ENCODE assay signal across 32 mouse cellular contexts in genomic region chr9:109140414-109140813, GRCm38 (mm10). TPM values are rescaled to one million over a fixed set of nuclear protein-coding genes. Genes with fewer than 3 reads are reported as not detected.
A peak's percentile ranks its signal among the peaks of the same experiment; 100 is the strongest.
DNase-seq lines count a peak whose midpoint lies in the region; ATAC-seq and TF ChIP-seq lines count a peak whose summit lies in the region.
"Not testable (repeated sequence)": the region's sequence is repeated elsewhere in the genome, so short reads cannot be mapped to it uniquely, and the experiment has no call there.
"Had no signal": no experiment of that assay in that cellular context is flagged by ENCODE, and none has a peak within 500 bp of the region (broad histone marks: within the 10 kb centered on the region; RNA-seq: fewer than 3 reads in every experiment).

No protein-coding gene starts in this region.

- H3K4me2 ChIP-seq in heart, postnatal 0 days (ENCODE audit: low read depth, low read length); kidney, postnatal 0 days (ENCODE audit: low read length); liver, postnatal 0 days (ENCODE audit: low read depth, low read length): not testable (repeated sequence)

- H3K9me3 ChIP-seq in E14TG2a.4 (ENCODE audit: low read length) = peaks cover 20% of the 10 kb centered on the region
- H3K9me3 ChIP-seq in heart, postnatal 0 days (replicated peaks; ENCODE audit: control insufficient read depth, low read length); kidney, postnatal 0 days (replicated peaks; ENCODE audit: low read length); liver, postnatal 0 days (ENCODE audit: low read length): not testable (repeated sequence)

- H3K27me3 ChIP-seq in E14TG2a.4 (ENCODE audit: insufficient read depth, low read length); heart, postnatal 0 days (ENCODE audit: control insufficient read depth, insufficient read depth, low read length); kidney, postnatal 0 days (ENCODE audit: insufficient read depth, low read length); liver, postnatal 0 days (ENCODE audit: insufficient read depth, low read length): not testable (repeated sequence)

- DNase-seq in heart, postnatal 0 days (ENCODE audit: low spot score); kidney, postnatal 0 days (ENCODE audit: low spot score); liver, postnatal 0 days: not testable (repeated sequence)
- DNase-seq in naive thymus-derived CD4-positive, alpha-beta T cell, adult 2 months (ENCODE audit: low read depth) = peak; percentile 6
- DNase-seq in thymus, postnatal 14 days = peak; percentile 31

- 63% methylated on average over 4 of the region's 4 CpGs for WGBS in heart, postnatal 0 days
- 63% methylated on average over 4 of the region's 4 CpGs for whole genome bisulfite sequencing in kidney, postnatal 0 days
- WGBS in liver, postnatal 0 days (ENCODE audit: insufficient replicate concordance) = 53% methylated on average over 4 of the region's 4 CpGs

- H3K4me3 ChIP-seq in E14TG2a.4 (replicated peaks; ENCODE audit: low read length); bone marrow macrophage, adult 2 months (ENCODE audit: insufficient read depth, low read length); heart, postnatal 0 days (ENCODE audit: low read depth, low read length); kidney, postnatal 0 days (replicated peaks; ENCODE audit: low read depth, low read length); liver, postnatal 0 days (ENCODE audit: low read depth, low read length): not testable (repeated sequence)

- not testable (repeated sequence) for H3K9ac ChIP-seq in heart, postnatal 0 days (replicated peaks; ENCODE audit: low read depth, low read length); kidney, postnatal 0 days (ENCODE audit: low read depth, low read length); liver, postnatal 0 days (replicated peaks)

- ATAC-seq in heart, postnatal 0 days (ENCODE audit: insufficient read depth, low read depth); kidney, postnatal 0 days (replicated peaks; ENCODE audit: low FRiP score, low read depth); liver, postnatal 0 days: not testable (repeated sequence)

- TF ChIP-seq CTCF in E14TG2a.4 (conservative IDR thresholded peaks at IDR 0.05; ENCODE audit: low read length) = peak; percentile 68
- peak; percentile 20; the same call in 1 of the 2 replicates for TF ChIP-seq CTCF in bone marrow macrophage, adult 2 months (IDR thresholded peaks at IDR 0.05; ENCODE audit: low read depth, low read length)
- TF ChIP-seq CTCF in heart, postnatal 0 days (IDR thresholded peaks at IDR 0.05; ENCODE audit: low read depth) = 0 out of 2 replicates have a peak, but pooled peaks have one; percentile 3
- TF ChIP-seq CTCF in kidney, postnatal 0 days (IDR thresholded peaks at IDR 0.05; ENCODE audit: low read depth) = peak; percentile 43
- TF ChIP-seq CTCF in liver, postnatal 0 days (IDR thresholded peaks at IDR 0.05; ENCODE audit: low read depth) = peak; percentile 45

- TF ChIP-seq EP300 in heart, postnatal 0 days (IDR thresholded peaks at IDR 0.05; ENCODE audit: low read depth); liver, postnatal 0 days (IDR thresholded peaks at IDR 0.05; ENCODE audit: low read depth): not testable (repeated sequence)

- not testable (repeated sequence) for H3K27ac ChIP-seq in bone marrow macrophage, adult 2 months (ENCODE audit: insufficient read depth, low read depth, low read length); heart, postnatal 0 days (ENCODE audit: low read depth); kidney, postnatal 0 days; liver, postnatal 0 days (ENCODE audit: low read depth)

- not testable (repeated sequence) for H3K4me1 ChIP-seq in E14TG2a.4 (replicated peaks; ENCODE audit: low read depth, low read length); bone marrow macrophage, adult 2 months (ENCODE audit: control insufficient read depth, insufficient read depth, low read length); heart, postnatal 0 days (ENCODE audit: control insufficient read depth, insufficient read depth); kidney, postnatal 0 days (replicated peaks; ENCODE audit: insufficient read depth, low read length); liver, postnatal 0 days (ENCODE audit: insufficient read depth)

- TF ChIP-seq POLR2A in bone marrow macrophage, adult 2 months (IDR thresholded peaks at IDR 0.05; ENCODE audit: borderline replicate concordance, low read depth, low read length) = not testable (repeated sequence)

- H3K36me3 ChIP-seq in E14TG2a.4 (ENCODE audit: insufficient read depth, low read length); heart, postnatal 0 days (replicated peaks; ENCODE audit: control insufficient read depth, insufficient read depth, low read length); kidney, postnatal 0 days (ENCODE audit: insufficient read depth, low read length); liver, postnatal 0 days (replicated peaks; ENCODE audit: insufficient read depth, low read length): not testable (repeated sequence)

RNA-seq across cellular contexts. Expression of gene Fbxw21, which starts 21.4 kb away (rescaled TPM):
- polyA plus RNA-seq in bone marrow macrophage, adult 2 months (2012; ENCODE audit: insufficient read depth, insufficient read length, missing spikeins) = not detected in 2 replicates
- total RNA-seq in heart, postnatal 0 days (2014; rRNA removed; ENCODE audit: low replicate concordance) = not detected in 2 replicates
- polyA plus RNA-seq in heart, postnatal 0 days (2015; fragmentation: Nextera tagmentation; extraction: Ambion mirVana) = not detected in 2 replicates
- not detected in 2 replicates for polyA plus RNA-seq in kidney, postnatal 0 days (2015; fragmentation: Nextera tagmentation; extraction: Ambion mirVana)
- polyA plus RNA-seq in liver, postnatal 0 days (2015; fragmentation: Nextera tagmentation; extraction: Ambion mirVana) = not detected in 2 replicates
- total RNA-seq: adrenal gland, adult 2 months; adrenal gland, postnatal 36 days; gastrocnemius, postnatal 14 days; granulocyte monocyte progenitor cell, adult 5-6 weeks; heart, postnatal 4 days; layer of hippocampus, postnatal 36 days; left cerebral cortex, postnatal 10 days; monocyte, adult 5-6 weeks had no signal
- polyA plus RNA-seq: activated CD4-positive, CD25-positive, alpha-beta regulatory T cell, adult 4 months; adrenal gland, adult 2 months; embryonic facial prominence, embryonic 10.5 days; embryonic facial prominence, embryonic 15.5 days; forebrain, embryonic 12.5 days; heart, embryonic 11.5 days; heart, embryonic 16.5 days; hindbrain, embryonic 13.5 days; inflammation-experienced regulatory T-cells, adult 6 months; kidney, embryonic 16.5 days; limb, embryonic 10.5 days; limb, embryonic 15.5 days; liver, embryonic 15.5 days; lung, embryonic 16.5 days; midbrain, embryonic 14.5 days; neural tube, embryonic 15.5 days; stomach, embryonic 16.5 days; urinary bladder, adult 2 months had no signal

RNA-seq across cellular contexts. Expression of gene Plxnb1, which starts 45.2 kb away (rescaled TPM):
- not detected in 2 replicates for polyA plus RNA-seq in bone marrow macrophage, adult 2 months (2012; ENCODE audit: insufficient read depth, insufficient read length, missing spikeins)
- total RNA-seq in heart, postnatal 0 days (2014; rRNA removed; ENCODE audit: low replicate concordance) = 26.1 and 54.3 TPM in 2 replicates
- 3.0 and 3.3 TPM in 2 replicates for polyA plus RNA-seq in heart, postnatal 0 days (2015; fragmentation: Nextera tagmentation; extraction: Ambion mirVana)
- polyA plus RNA-seq in kidney, postnatal 0 days (2015; fragmentation: Nextera tagmentation; extraction: Ambion mirVana) = 8.4 and 9.6 TPM in 2 replicates
- 1.9 and 2.2 TPM in 2 replicates for polyA plus RNA-seq in liver, postnatal 0 days (2015; fragmentation: Nextera tagmentation; extraction: Ambion mirVana)
- total RNA-seq: granulocyte monocyte progenitor cell, adult 5-6 weeks had no signal

RNA-seq across cellular contexts. Expression of gene Fbxw13, which starts 55.4 kb away (rescaled TPM):
- polyA plus RNA-seq in bone marrow macrophage, adult 2 months (2012; ENCODE audit: insufficient read depth, insufficient read length, missing spikeins) = not detected in 2 replicates
- not detected in 2 replicates for total RNA-seq in heart, postnatal 0 days (2014; rRNA removed; ENCODE audit: low replicate concordance)
- not detected in 2 replicates for polyA plus RNA-seq in heart, postnatal 0 days (2015; fragmentation: Nextera tagmentation; extraction: Ambion mirVana)
- polyA plus RNA-seq in kidney, postnatal 0 days (2015; fragmentation: Nextera tagmentation; extraction: Ambion mirVana) = not detected in 2 replicates
- not detected in 2 replicates for polyA plus RNA-seq in liver, postnatal 0 days (2015; fragmentation: Nextera tagmentation; extraction: Ambion mirVana)
- total RNA-seq: adrenal gland, adult 2 months; adrenal gland, postnatal 36 days; gastrocnemius, postnatal 14 days; granulocyte monocyte progenitor cell, adult 5-6 weeks; heart, postnatal 4 days; layer of hippocampus, postnatal 36 days; left cerebral cortex, postnatal 10 days had no signal
- polyA plus RNA-seq: activated CD4-positive, CD25-positive, alpha-beta regulatory T cell, adult 4 months; adrenal gland, adult 2 months; embryonic facial prominence, embryonic 10.5 days; embryonic facial prominence, embryonic 15.5 days; forebrain, embryonic 12.5 days; heart, embryonic 11.5 days; heart, embryonic 16.5 days; hindbrain, embryonic 13.5 days; inflammation-experienced regulatory T-cells, adult 6 months; kidney, embryonic 16.5 days; limb, embryonic 10.5 days; limb, embryonic 15.5 days; liver, embryonic 15.5 days; lung, embryonic 16.5 days; midbrain, embryonic 14.5 days; neural tube, embryonic 15.5 days; stomach, embryonic 16.5 days; urinary bladder, adult 2 months had no signal

RNA-seq across cellular contexts. Expression of gene Tma7, which starts 58.0 kb away (rescaled TPM):
- 299 and 308 TPM in 2 replicates for polyA plus RNA-seq in bone marrow macrophage, adult 2 months (2012; ENCODE audit: insufficient read depth, insufficient read length, missing spikeins)
- total RNA-seq in heart, postnatal 0 days (2014; rRNA removed; ENCODE audit: low replicate concordance) = 70.4 and 74.5 TPM in 2 replicates
- polyA plus RNA-seq in heart, postnatal 0 days (2015; fragmentation: Nextera tagmentation; extraction: Ambion mirVana) = 490 and 527 TPM in 2 replicates
- 635 and 680 TPM in 2 replicates for polyA plus RNA-seq in kidney, postnatal 0 days (2015; fragmentation: Nextera tagmentation; extraction: Ambion mirVana)
- polyA plus RNA-seq in liver, postnatal 0 days (2015; fragmentation: Nextera tagmentation; extraction: Ambion mirVana) = 283 and 284 TPM in 2 replicates

RNA-seq across cellular contexts. Expression of gene Ccdc51, which starts 58.1 kb away (rescaled TPM):
- 6.4 and 8.8 TPM in 2 replicates for polyA plus RNA-seq in bone marrow macrophage, adult 2 months (2012; ENCODE audit: insufficient read depth, insufficient read length, missing spikeins)
- 11.6 and 19.5 TPM in 2 replicates for total RNA-seq in heart, postnatal 0 days (2014; rRNA removed; ENCODE audit: low replicate concordance)
- polyA plus RNA-seq in heart, postnatal 0 days (2015; fragmentation: Nextera tagmentation; extraction: Ambion mirVana) = 14.3 and 14.6 TPM in 2 replicates
- 12.9 and 13.8 TPM in 2 replicates for polyA plus RNA-seq in kidney, postnatal 0 days (2015; fragmentation: Nextera tagmentation; extraction: Ambion mirVana)
- 8.9 and 9.1 TPM in 2 replicates for polyA plus RNA-seq in liver, postnatal 0 days (2015; fragmentation: Nextera tagmentation; extraction: Ambion mirVana)

Comparison
In these comparisons a context has a peak if more than half of its experiments do, and no peak if none do; other contexts are left out.
1. CTCF ChIP-seq: peak in every context shown above with its lines; median percentile 68 in E14TG2a.4; 45 in liver, postnatal 0 days; 43 in kidney, postnatal 0 days; 20 in bone marrow macrophage, adult 2 months; 3 in heart, postnatal 0 days.